Mouse (Mus musculus) ovary, postnatal 10 days (tissue): ENCODE results near the gene Acvr1b.

ENCODE experiments used
- DNase-seq: peaks from one replicate; pipeline ENCODE4 v3.0.0; 2022; ENCODE audit warnings: low spot score

Acvr1b gene

DNA sequence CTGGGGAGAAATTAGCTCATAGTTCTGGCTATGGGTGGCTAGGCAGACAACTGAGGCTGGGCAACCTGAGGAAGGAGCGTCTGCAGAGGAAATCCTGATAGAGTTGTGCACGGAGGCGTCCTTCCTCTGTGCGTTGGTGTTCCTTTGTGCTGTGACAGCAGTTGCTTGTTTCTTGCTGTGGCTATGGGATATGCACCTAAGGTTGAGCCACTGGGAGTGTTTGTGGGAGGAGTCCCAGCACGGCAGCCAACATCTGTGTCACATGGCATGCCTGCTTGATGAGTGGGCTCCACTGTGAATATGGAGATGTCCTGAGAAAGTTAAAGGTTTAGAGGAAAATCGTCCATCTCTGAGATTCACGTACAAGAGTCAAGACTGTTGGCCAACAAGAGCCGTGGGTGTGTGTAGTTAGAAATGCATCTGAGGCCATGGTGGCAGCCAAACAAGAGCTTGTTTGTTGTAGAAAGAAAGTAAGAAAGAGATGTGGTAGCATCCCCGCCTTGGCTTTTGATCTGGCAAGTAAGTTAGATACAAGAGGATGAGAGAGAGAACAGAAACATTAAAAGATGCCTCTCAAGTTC lies 76.4 kb downstream of the Acvr1b start:
- DNase-seq = no peak

DNA sequence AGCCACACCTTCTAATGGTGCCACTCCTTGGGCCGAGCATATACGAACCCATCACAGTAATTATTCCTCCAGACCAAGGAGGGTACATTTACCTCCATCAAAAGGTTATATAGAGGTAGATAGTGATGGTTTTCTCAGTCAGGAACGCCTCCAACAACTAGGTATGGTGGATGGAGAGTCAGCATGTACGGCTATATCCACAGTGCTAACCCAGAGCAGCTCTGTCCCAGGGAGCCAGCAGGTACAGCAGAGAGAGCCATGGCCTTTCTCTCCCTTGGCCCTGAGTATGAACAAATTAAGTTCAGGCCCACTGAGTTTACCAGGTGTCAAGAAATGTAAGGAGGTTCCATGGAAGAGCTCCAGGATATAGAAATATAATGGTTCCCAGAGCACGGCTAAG lies 78.1 kb downstream of the Acvr1b start:
- no peak for DNase-seq

DNA sequence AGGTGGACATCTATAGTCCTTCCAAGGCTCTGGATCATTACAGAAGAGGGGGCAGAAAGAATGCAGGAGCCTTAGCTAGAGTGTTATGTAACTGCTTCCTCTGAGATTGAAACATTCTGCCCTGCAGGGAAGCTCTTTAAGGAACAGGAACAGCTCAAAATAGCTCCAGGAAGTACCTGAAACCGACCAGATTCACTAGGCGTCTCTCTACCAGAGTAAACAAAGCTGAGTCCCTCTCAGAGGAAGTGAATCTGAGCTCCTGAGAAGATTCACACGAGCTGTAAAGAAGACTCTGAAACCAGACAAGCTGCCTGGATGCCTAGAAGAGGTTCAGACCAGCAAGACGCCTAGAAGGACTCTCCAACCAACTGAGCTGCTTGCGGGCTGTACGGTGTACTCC lies 78.7 kb downstream of the Acvr1b start:
- no peak for DNase-seq

DNA sequence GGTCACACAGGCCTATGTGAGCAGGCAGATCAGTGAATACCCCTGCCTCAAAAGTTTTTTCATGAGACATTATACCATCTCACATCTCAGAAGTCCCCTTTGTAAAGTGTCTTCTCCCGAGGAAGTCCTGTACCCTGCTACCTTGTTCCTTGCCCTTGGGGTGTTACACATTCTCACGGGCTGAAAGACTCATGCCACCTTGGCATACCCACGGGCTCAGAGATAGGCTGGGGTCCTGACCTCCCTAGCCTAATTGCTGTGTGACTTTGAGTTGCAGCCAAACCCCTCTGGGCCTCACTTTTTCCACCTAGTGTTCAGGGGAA lies 79.7 kb downstream of the Acvr1b start:
- DNase-seq = no peak

DNA sequence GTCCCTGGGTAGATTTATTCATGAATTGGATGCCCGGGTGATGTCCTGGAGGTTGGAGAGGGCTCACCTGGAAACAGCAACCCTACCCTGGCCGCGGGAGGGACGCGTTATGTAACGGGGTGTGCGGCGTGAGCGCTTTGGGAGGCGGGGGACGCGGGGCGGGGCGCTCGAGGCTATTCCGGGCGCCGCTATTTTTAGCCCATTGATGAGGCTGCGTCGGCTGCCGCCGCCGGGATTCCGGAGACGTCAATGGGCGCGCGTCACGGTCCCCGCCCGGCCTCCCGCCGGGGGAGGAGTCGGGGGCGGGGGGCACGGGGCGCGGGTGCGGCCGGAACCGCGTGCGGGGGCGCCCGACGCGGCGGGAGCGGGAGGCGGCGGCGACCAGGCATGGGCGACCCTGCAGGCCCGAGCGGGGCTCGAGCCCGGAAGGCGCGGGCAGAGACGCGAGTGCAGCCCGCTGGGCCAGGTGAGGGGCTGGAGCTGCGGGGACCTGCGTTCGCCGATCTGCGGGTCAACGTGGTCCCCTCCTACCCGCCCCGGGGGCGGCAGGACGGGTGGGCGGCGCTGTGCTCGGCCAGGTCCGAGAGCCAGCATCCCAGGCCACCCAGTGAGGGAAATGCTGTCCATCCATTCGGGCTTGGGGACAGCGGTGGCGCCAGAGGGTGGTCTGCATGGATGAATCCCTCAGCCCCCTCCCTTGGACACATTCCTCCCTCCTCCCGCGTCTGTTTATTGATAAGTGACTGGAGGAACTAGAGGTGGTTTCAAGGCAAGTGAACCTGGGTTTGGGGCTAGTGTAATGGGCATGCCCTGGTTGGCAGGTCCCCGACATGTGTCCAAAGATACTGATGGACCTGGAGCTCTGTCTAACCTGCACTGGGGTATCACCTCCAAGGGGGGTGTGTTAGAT lies 80.3 kb downstream of the Acvr1b start, which contains the start of gene Nr4a1:
Gene Nr4a1 (plus strand): TSS at position 384 of the 910 bp plus-strand sequence.
- DNase-seq = no peak

DNA sequence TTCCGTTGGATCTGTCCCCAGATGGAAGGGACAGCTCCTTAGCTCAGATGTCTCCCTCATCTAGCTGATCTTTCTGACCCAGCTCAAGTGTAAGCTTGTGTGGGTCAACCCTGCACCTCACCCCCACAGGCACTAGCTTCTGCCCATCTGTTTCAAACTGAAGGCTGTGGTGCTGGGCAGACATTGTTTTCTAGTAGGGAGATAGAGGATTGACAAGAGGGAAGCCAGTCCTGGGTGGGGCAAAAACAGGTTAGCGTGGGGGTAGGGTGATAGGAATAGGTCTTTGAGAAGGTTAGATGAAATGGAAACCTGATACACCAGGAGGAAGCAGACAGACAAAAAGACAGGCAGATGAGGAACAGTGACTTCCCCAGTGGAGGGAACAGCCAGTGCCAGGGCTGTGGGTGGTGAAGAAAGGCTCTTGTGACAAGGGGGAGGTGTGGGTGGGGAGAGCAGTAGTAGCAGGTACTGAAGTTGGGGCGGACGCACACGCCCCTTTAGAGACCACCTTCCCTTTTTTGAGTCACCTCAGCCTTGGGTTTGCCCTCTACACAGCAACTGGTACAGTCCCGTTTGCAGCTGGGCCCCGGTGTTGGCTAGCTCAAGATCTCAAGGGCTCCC lies 82.1 kb downstream of the Acvr1b start:
- DNase-seq = no peak

DNA sequence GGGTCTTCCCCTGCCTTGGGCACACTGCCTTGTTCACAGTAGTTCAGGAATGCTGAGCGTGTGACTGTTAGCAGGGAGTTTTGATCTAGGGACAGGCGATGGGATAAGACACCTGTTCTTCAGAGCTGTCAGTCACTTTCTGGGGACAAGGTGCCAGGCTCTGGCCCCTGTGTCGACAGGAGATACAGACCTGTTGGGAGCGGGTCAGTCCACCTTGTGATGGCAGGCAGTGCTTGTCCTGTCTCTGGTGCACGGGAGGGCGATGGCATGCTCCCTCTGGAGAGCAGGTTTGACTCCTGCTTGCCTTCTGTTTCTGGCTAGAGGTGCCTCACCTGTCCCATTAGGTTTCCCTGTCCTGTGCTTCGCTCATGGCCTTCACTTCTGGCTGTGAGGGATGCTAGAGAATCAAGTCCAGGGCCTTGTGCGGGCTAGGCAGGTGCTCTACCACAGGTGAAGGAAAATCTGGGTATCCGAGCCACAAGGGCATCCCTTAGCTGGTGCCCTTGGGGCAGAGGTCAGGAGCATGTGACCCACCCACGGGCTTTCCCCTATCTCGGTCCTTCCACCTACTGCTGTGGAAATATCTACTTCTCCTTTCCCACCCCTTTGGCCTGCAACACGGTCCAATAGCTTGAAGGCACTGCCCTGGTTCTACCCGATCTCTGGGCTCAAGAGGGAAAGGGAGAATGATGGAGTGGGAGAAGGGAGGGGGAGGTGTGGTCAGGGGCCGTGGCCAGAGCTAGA lies 82.8 kb downstream of the Acvr1b start:
- DNase-seq = no peak

DNA sequence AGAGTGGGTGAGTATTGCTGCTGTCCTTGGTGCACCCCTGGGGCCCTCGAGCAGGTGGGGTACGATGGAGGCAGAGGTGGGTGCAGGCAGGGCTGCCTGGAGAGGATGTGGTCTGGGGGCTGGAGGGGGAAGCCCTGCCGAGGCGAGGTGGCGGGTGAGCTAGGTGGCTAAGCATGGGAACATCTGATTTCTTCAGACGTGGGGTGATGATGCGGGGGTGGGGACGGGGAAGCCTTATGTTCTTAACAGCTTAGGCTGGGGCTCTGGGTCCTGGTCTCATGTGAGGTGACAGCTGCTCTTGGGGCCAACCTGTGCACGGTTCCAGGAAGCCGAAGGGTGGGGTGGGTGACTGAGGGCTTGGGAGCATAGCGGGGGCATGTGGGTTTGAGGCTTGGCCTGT lies 84.6 kb downstream of the Acvr1b start:
- DNase-seq = no peak

DNA sequence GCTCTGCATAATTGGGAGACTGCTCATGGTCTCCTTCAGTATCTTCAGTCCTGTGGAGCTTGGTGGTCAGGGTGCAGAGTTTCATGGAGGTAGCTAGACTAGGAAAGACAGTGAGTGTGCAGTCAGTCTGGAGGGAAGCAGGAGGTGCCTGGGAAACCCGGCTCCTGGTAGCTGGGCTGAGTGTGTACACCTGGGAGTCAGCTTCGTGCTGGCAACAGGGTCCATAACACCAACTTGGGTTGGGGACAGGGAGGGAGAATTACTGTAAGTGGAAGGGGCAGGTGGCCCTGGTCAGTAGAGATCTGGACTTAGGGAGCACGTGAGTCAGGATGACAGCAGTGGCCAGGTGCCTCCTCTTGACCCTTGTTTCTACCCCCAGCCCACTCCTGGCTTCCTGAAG lies 86.1 kb downstream of the Acvr1b start:
- DNase-seq = no peak

DNA sequence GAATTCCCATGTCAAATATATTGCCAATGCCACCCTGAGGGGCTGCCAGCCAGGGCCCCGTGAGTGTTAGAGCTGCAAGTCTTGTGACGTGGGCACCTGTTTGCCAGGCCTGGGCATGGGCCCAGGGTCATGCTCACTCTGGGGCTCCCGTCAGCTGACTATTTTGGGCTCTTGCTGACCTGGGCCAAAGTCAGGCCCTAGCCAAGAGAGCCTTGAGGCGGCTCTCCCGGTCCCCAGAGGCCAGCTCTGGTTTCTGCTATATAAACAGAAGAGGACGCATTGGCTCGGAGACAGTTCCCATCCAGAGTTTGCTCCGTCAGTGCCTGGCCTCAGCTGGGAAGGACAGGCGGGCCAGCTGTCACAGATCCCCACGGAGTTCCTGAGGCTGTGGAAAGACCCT lies 86.5 kb downstream of the Acvr1b start:
- DNase-seq = no peak

DNA sequence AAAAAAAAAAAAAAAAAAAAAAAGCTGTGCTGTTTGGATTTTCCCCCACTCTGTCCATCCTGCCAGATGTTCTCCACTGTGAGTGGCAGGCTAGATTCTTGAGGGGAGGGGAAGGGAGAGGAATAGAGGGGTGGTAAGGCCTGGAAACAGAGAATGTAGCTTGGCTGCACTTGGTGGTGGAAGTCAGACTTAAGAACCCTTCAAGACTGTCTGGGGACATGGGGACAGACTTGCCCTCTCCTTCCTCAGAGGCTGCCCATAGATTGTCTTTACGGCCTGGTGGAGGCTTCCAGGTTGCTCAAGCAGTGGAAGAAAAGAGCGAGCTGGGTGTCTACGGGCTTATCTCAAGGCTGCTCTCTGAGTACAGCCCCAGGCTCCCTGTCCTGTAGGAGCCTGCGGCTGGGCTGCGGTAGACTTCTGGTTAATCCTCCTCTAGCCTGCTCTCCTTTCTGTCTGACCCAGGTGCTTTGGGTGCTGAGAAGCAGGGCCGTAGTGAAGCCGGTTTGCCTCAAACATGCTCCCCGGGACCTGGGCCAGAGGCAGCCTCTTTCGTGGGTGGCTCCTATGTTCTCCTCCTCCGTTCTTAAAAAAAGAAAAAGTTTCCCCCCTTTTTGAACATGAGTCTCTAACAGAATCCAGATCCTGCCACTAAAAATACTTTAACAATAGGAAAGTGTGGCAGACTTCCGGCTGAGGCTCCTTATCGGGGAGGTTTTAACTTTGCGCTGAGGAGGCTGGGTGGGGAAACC lies 87.2 kb downstream of the Acvr1b start:
- no peak for DNase-seq

DNA sequence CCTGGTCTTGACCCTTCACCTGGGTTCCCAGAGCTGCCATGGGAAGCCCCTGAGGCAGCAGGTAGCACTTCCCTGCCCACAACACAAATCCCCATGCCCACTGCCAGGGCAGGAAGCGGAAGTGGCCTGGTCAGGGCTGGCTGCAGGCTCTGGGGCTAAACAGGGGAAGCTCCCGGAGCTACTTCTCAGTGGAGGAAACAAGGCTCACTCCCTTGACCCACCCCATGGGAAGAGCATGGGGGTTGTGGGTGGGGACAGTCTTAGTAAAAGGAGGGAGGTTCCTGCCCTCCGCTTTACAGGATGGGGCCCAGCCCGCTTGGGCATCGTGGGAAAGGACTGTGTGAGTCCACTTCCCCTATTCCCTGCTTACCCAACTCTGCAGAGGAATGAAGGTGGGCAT lies 88.6 kb downstream of the Acvr1b start:
- no peak for DNase-seq
